Mouse (Mus musculus): ENCODE measurements around the gene Sdhaf4. TPM values are rescaled to one million over a fixed set of nuclear protein-coding genes. Genes with fewer than 3 reads are reported as not detected.

Sdhaf4 gene
- 72.1 and 82.7 TPM in 2 replicates for polyA plus RNA-seq (2014; fragmentation: Nextera tagmentation; extraction: Ambion mirVana)

DNA sequence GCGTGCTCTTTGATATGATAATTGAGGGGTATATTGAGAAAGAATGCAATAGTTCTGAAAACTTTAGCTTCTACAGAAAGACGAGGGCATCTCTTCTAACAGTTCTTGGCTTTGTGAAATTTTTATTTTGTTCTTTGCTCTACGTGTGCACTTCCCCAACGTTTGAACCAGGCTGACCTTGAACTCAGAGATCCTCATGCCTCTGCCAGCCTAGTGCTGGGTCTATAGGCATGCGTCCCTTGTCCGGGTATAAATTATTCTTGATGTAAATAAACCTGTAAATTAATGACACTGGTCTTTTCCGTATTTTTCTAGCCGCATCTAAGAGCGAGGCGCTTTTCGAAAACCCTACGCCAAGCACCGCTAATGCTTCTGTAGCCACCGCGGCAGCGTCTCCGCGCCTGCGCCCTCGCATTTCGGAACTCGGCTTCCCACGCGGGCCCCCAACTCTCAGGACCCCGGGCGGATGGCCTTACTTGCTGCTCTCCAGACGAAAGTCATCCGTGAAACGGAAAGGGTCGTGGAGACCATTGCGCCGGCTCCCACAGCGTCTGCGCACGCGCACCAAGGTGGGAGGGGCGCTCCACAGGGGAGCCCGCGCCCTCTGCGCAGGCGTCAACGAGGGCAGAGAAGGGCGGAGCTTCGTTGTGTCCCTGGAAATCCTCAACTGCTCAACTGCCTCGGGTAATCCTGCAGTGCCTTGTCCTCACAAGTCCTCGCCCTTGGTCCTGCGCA lies at the start of gene Sdhaf4:
TSS of gene Sdhaf4 (minus strand) at position 587 of the 735 bp plus-strand sequence.
- no peak for TF ChIP-seq CTCF (IDR thresholded peaks at IDR 0.05; ENCODE audit: low read depth)
- Histone ChIP-seq H3K4me3 (ENCODE audit: low read depth, low read length) (peak within 1 kb of the TSS; percentile 70), H3K27ac (ENCODE audit: low read depth) (peak within 1 kb of the TSS; percentile 88), H3K9ac (peak within 1 kb of the TSS; percentile 80), H3K4me2 (peak within 1 kb of the TSS; percentile 69), H3K4me1 (ENCODE audit: insufficient read depth) (no peaks in the 10 kb centered on the region), H3K36me3 (ENCODE audit: insufficient read depth) (peaks cover 8% of the 10 kb centered on the region), H3K9me3 (ENCODE audit: low read depth, low read length) (no peaks in the 10 kb centered on the region), H3K27me3 (ENCODE audit: insufficient read depth, low read length) (no peaks in the 10 kb centered on the region)
- DNase-seq (peak; percentile 97), ATAC-seq (ENCODE audit: insufficient read depth) (peak; percentile 97)
- WGBS = 1% methylated on average over 47 of the region's 47 CpGs

DNA sequence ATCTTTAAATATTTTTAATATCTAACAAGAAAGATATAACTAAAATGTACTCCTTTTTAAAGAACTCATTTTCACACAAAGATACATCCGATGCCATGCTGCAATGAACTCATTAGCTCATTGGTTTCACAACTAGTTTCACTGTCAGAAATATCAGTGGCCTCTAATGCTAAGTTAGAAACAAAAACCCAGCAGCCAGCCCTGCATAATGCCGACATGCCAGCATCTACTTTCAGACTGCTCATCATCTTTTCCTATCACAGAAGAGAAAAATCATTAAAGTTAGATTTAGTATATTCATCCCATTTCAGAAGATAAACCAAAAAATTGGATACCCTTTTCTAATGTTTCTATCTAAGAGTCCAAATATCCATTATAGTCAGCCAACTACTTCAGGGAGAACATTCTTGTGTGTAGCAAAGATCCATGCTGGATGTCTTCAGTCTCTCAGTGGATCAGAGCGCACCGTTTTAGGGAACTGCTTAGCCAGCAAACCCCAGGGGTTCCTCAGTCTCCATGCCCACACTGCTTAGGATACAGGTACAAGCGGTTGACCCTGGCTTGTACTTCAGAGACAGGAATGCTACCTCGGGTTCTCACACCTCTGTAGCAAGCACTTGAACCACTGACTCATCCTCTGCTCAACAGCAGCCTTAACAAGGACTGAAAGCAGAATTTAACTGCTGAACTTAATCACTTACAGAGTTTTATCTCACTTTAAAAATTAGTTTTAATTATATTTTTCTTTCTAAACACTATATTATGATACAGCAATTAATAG lies 41.5 kb upstream of the Sdhaf4 start:
- Histone ChIP-seq H3K4me3 (ENCODE audit: low read depth, low read length) (no peak overlapping the region), H3K9me3 (ENCODE audit: low read depth, low read length) (no peaks in the 10 kb centered on the region), H3K9ac (no peak overlapping the region), H3K27me3 (ENCODE audit: insufficient read depth, low read length) (no peaks in the 10 kb centered on the region), H3K4me2 (no peak overlapping the region), H3K36me3 (ENCODE audit: insufficient read depth) (peaks cover 9% of the 10 kb centered on the region), H3K27ac (ENCODE audit: low read depth) (no peak overlapping the region), H3K4me1 (ENCODE audit: insufficient read depth) (no peaks in the 10 kb centered on the region)
- WGBS = 71% methylated on average over 6 of the region's 6 CpGs
- no peak for DNase-seq
- ATAC-seq (ENCODE audit: insufficient read depth) = no peak
- TF ChIP-seq CTCF (IDR thresholded peaks at IDR 0.05; ENCODE audit: low read depth) = no peak

DNA sequence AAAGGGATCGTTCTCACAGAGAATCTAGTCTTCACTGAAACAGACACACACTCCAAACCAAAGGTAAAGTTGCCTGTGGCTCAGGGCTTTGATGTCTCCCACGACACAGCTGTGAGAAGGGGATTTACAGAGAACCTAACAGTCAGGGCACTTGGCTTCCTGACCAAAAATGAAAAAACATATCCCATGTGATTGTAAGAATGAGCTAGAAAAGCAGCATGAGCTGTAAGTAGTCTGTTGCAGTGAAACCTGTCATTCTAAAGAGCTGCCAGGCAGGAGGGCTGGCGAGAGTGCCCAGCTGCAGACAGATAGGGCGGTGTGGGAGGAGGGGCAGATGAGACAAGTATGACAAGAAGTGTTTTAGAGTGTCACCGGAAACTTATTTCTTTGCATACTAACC lies 40.2 kb upstream of the Sdhaf4 start:
- Histone ChIP-seq H3K4me3 (ENCODE audit: low read depth, low read length) (no peak overlapping the region), H3K36me3 (ENCODE audit: insufficient read depth) (peaks cover 8% of the 10 kb centered on the region; the same call in 1 of the 2 replicates), H3K4me1 (ENCODE audit: insufficient read depth) (no peaks in the 10 kb centered on the region), H3K27ac (ENCODE audit: low read depth) (no peak overlapping the region), H3K4me2 (no peak overlapping the region), H3K27me3 (ENCODE audit: insufficient read depth, low read length) (no peaks in the 10 kb centered on the region), H3K9ac (no peak overlapping the region), H3K9me3 (ENCODE audit: low read depth, low read length) (no peaks in the 10 kb centered on the region)
- no peak for TF ChIP-seq CTCF (IDR thresholded peaks at IDR 0.05; ENCODE audit: low read depth)
- no peak for DNase-seq
- WGBS = 73% methylated on average over 5 of the region's 5 CpGs
- ATAC-seq (ENCODE audit: insufficient read depth) = no peak

DNA sequence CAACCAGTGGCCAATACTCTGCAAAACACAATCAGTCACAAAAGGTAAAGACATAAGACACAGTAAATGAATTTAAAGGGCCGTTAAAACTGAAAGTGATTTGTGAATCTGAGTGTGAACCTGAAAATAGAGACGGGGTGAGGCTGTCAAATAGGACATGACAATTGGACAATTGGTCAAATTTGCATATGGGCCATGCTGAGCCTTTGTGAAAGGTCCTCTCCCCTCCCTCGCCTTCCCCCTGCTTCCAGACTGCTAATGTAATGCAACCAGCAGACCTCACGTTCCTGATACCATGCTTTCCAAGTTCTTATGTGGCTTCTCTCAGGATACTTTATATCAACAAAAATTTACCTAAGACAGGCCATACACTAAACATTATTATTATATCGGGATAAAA lies 37.6 kb upstream of the Sdhaf4 start:
- H3K4me2 ChIP-seq = no peak overlapping the region
- H3K36me3 ChIP-seq (ENCODE audit: insufficient read depth) = 0 out of 2 replicates have a peak, but pooled peaks cover 6% of the 10 kb centered on the region
- no peak overlapping the region for H3K9ac ChIP-seq
- H3K4me1 ChIP-seq (ENCODE audit: insufficient read depth) = no peaks in the 10 kb centered on the region
- ATAC-seq (ENCODE audit: insufficient read depth) (no peak), DNase-seq (no peak)
- WGBS = 86% methylated on average over 5 of the region's 5 CpGs
- no peaks in the 10 kb centered on the region for H3K9me3 ChIP-seq (ENCODE audit: low read depth, low read length)
- H3K4me3 ChIP-seq (ENCODE audit: low read depth, low read length) = no peak overlapping the region
- H3K27me3 ChIP-seq (ENCODE audit: insufficient read depth, low read length) = no peaks in the 10 kb centered on the region
- H3K27ac ChIP-seq (ENCODE audit: low read depth) = no peak overlapping the region
- no peak for TF ChIP-seq CTCF (IDR thresholded peaks at IDR 0.05; ENCODE audit: low read depth)

DNA sequence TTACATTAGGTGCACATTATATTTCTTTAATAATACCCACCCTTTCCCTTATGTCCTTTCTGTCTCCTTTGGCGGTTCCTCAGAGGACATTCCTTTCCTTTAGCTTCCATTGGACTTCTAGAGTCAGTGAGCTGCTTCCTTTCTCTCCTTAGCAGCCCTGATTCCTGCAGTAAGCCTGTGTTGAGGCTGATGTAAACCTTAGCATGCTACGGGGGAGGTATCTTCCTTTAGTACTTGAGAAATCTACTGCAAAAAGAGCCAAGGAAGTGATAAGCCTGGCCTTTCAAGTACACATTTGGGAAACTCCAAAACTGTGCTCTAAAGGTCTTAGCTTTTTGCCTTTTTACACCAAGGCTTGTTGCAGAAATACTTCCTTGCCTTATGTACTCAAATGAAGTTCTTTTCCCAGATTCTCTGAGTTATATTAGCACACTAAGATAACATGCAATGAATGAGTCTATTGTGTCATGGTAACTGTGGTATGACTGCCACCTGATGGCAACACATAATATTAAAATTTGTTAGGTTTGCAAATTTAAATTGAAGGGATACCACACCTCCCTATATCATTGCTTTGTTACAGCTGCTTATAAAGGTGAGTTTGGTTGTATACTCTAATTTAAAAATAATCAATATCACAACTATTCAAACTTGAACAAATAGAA lies 28.4 kb upstream of the Sdhaf4 start:
- Histone ChIP-seq H3K27ac (ENCODE audit: low read depth) (no peak overlapping the region), H3K36me3 (ENCODE audit: insufficient read depth) (peaks cover 5% of the 10 kb centered on the region), H3K4me1 (ENCODE audit: insufficient read depth) (no peaks in the 10 kb centered on the region), H3K9me3 (ENCODE audit: low read depth, low read length) (no peaks in the 10 kb centered on the region), H3K9ac (no peak overlapping the region), H3K4me3 (ENCODE audit: low read depth, low read length) (no peak overlapping the region), H3K27me3 (ENCODE audit: insufficient read depth, low read length) (no peaks in the 10 kb centered on the region), H3K4me2 (no peak overlapping the region)
- ATAC-seq (ENCODE audit: insufficient read depth) = no peak
- peak; percentile 51 for DNase-seq
- WGBS = 64% methylated on average over 2 of the region's 2 CpGs
- peak; percentile 46 for TF ChIP-seq CTCF (IDR thresholded peaks at IDR 0.05; ENCODE audit: low read depth)

DNA sequence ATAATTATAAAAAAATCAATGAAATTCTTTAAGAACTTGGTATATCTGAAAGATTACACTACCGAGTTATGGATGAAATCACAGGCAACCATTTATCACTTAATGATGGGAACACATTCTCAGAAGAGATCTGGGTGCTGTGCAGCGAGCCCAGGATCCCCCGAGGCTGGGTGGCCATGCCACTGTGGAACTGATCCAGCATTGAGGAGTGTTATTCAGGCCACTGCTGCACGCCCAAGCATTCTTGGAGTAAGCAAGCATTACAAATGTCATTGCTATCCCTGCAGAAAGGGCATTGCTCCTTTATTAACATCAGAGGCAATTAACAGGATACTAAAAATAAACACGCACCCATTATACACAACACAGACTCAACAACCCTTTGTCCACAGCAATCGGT lies 5.4 kb upstream of the Sdhaf4 start:
- ATAC-seq (ENCODE audit: insufficient read depth) = no peak
- no peak overlapping the region for H3K4me2 ChIP-seq
- H3K9me3 ChIP-seq (ENCODE audit: low read depth, low read length) = no peaks in the 10 kb centered on the region
- H3K4me1 ChIP-seq (ENCODE audit: insufficient read depth) = no peaks in the 10 kb centered on the region
- no peak for TF ChIP-seq CTCF (IDR thresholded peaks at IDR 0.05; ENCODE audit: low read depth)
- H3K9ac ChIP-seq = no peak overlapping the region
- no peak overlapping the region for H3K4me3 ChIP-seq (ENCODE audit: low read depth, low read length)
- 84% methylated on average over 6 of the region's 6 CpGs for WGBS
- no peak for DNase-seq
- no peaks in the 10 kb centered on the region for H3K27me3 ChIP-seq (ENCODE audit: insufficient read depth, low read length)
- H3K36me3 ChIP-seq (ENCODE audit: insufficient read depth) = peaks cover 19% of the 10 kb centered on the region
- no peak overlapping the region for H3K27ac ChIP-seq (ENCODE audit: low read depth)

DNA sequence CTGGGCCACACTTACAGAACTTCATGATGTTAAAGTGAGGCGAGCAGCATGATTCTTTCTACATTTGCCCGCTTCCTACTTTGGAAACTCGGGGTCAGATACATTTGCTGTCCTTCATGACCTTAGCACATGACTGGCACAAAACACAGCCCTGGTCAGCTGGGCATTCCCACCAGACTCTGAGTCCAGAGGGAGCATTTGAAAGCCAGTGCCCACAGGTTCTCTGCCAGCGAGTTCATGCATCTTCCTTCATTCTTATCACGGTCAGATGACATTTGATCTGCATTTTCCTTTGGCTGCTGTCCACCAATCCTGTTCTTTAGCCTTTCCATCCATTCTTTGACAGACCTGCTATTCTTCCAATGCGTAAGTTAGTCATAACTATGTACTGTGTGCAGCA lies 4.6 kb upstream of the Sdhaf4 start:
- H3K36me3 ChIP-seq (ENCODE audit: insufficient read depth) = peaks cover 19% of the 10 kb centered on the region
- H3K9ac ChIP-seq = no peak overlapping the region
- DNase-seq (no peak), ATAC-seq (ENCODE audit: insufficient read depth) (no peak)
- no peaks in the 10 kb centered on the region for H3K27me3 ChIP-seq (ENCODE audit: insufficient read depth, low read length)
- H3K4me3 ChIP-seq (ENCODE audit: low read depth, low read length) = no peak overlapping the region
- no peaks in the 10 kb centered on the region for H3K9me3 ChIP-seq (ENCODE audit: low read depth, low read length)
- H3K27ac ChIP-seq (ENCODE audit: low read depth) = no peak overlapping the region
- WGBS = 91% methylated on average over 6 of the region's 6 CpGs
- no peaks in the 10 kb centered on the region for H3K4me1 ChIP-seq (ENCODE audit: insufficient read depth)
- H3K4me2 ChIP-seq = no peak overlapping the region
- no peak for TF ChIP-seq CTCF (IDR thresholded peaks at IDR 0.05; ENCODE audit: low read depth)

Data from lung, embryonic 14.5 days (tissue).